Mouse (Mus musculus) A20 (cell line): ENCODE data around the gene Dscam.

Experiments used
- DNase-seq: peaks from one replicate; pipeline ENCODE4 v3.0.0-alpha.2; 2011; ENCODE audit warnings: low read depth, low spot score

Dscam gene

DNA sequence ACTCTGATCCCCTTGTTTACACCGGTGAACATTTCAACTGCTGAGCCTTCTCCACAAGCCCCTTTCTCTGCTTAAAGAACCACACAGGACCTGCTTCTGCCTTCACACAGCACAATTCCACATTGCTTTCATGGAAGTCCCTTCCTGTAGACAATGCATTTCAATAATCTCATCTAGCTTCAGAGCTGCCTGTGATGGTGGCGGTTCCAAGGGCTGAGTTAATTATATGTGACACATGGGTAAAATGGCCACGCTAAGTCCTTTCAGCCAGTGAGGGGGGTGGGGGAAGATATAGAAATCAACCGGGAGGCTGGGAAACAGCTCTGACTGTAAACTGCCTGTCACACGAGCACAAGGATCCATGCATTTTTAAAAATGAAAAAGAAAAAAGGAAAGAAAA is 152.2 kb downstream of the Dscam start:
- no peak for DNase-seq

DNA sequence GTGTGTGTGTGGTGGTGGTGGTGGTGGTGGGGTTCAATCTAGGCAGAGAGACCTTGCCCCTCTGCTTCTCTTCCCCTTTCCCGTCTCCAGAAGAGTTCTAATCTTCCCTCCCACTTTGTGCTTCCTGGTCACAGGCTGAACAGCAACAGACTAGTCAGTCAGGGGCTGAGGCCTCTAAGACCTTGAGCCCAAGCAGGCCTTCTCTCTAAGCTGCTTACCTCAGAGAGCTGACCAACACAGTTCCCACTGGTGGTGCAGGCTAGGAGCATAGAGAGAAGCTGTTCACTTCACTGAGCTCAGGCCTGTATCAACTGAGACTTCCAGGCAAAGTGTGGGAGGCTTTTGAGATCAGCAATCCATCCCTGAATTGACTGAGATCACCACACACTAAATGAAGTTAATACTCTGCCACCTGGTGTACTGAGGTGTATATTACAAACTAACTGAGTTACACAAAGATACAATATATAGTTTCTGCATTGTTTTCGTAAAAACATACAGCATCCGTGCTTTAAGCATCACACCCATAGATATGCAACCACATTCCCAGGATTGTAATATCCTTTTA is 153.3 kb downstream of the Dscam start:
- DNase-seq, result peak; percentile 1

- no peak for DNase-seq
These were observed 154.2 kb downstream of the Dscam start for GRCm38 (mm10) chr16:97016244-97016850.

- no peak for DNase-seq
These were observed 156.2 kb downstream of the Dscam start for GRCm38 (mm10) chr16:97014343-97014742.

- no peak for DNase-seq
These were observed 161.2 kb downstream of the Dscam start for GRCm38 (mm10) chr16:97009116-97010055.

DNA sequence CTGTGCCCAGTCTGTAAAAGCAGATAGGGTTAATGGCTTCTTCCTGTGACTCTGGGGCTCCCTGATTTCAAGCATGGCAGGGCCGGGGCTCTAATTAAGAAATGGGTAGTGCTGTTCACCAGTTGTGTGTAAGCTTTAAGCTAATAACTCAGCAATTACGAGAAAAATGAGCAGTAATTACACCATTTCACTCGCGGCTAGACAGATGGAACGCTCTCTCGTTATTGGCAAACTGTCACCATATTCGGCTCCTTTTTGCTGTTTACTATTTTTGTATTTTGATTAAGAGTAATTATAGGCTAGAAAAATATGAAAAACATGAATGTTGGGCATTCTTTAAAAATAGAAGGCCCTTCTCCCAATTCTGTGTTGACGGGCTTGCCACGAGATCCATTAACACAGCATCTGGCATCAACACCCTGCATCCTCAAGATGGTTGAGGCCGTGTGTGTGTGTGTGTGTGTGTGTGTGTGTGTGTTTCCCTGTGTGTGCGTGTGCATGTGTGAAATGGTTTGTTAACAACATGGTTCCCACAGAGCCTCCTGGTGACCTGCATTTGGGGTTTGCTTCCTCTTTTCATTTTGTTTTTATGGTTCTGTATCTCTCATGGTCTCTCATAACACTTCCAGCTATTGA is 162.5 kb downstream of the Dscam start:
- DNase-seq, result no peak

- DNase-seq, result no peak
These were observed 163.7 kb downstream of the Dscam start for GRCm38 (mm10) chr16:97006854-97007182.

DNA sequence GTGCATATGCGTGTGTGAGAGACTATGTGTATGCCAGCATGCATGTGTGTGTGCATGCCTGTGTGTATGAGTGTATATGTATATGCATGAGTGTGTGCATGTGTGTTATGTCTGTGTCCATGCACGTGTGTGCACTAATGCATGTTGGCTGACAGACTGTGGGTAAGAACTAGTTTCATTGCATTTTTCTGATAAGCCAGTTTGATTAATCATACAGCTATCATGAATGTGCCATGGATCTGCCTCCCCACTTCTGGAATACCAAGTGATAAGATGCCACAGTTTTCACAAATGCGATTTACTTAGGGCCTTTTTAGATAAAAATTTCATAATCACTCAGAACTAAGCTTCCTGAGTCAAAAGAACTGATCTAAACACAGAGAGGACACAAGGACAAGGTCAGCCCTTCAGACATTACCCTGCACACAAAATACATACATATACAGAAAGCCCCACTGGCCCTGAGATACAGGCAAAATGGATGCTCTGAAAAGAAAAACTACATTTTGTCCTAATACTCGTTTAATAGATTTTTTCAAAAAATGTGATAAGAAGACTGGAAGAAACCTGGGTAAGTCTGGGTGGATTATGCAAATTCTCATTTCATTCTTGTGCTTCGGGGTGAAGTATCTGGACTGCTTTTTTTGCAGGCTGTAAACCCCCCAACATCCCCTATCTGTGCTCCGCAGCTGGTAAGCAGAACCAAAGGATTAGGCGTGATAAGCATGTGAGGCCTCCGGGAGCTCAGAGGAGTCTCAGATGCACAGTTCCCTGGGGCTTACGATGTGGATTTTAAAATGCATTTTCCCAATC is 164.3 kb downstream of the Dscam start:
- DNase-seq, result no peak

- DNase-seq, result no peak
These were observed 166.6 kb downstream of the Dscam start for GRCm38 (mm10) chr16:97003965-97004364.

- no peak for DNase-seq
These were observed 167.7 kb downstream of the Dscam start for GRCm38 (mm10) chr16:97002837-97003236.

GRCm38 (mm10) chr16:97002189-97002588 is 168.4 kb downstream of the Dscam start:
- no peak for DNase-seq

DNA sequence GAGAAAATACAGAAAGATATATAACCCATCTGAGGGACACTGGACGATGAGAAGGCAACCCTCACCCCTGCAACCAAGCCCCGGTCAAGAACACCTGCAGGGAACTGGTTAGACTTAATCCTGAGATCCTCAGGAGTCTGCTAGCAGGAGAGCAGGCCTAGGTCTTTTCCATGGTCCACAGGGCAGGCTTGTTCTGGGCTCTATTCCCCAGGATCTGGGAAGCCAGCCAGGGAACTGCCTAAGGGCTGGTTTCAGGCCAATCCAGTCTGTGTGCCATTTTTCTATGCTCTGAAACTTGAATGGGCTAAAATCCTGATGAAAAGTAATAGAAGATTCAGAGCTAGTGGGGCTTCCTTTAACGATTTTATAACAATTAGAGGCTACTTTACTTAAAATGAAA is 173.7 kb downstream of the Dscam start:
- no peak for DNase-seq

- DNase-seq, result no peak
These were observed 174.7 kb downstream of the Dscam start for GRCm38 (mm10) chr16:96995858-96996257.

- DNase-seq, result no peak
These were observed 183.2 kb downstream of the Dscam start for GRCm38 (mm10) chr16:96987396-96987795.

GRCm38 (mm10) chr16:96973300-96973699 is 197.3 kb downstream of the Dscam start:
- no peak for DNase-seq

GRCm38 (mm10) chr16:96971768-96972167 is 198.8 kb downstream of the Dscam start:
- DNase-seq, result no peak

DNA sequence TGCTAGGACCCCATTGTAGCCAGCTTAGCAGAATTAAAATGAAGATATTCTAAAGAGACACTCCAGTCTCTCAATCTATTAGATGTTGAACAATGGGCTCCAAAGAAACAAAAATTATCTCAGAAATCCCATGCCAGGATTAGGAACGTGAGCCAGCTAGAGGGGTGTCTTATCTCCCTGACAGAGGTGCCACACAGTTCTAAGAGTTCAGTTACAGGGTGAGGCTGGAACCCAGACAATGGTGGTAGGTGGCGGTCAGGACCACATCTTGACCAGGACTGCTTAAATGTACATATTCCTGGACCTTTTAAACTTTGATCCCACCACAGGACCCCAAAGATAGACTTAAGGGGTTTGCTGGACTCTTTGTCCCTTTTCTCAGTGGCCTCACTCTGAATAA is 200.1 kb downstream of the Dscam start:
- DNase-seq, result no peak

DNA sequence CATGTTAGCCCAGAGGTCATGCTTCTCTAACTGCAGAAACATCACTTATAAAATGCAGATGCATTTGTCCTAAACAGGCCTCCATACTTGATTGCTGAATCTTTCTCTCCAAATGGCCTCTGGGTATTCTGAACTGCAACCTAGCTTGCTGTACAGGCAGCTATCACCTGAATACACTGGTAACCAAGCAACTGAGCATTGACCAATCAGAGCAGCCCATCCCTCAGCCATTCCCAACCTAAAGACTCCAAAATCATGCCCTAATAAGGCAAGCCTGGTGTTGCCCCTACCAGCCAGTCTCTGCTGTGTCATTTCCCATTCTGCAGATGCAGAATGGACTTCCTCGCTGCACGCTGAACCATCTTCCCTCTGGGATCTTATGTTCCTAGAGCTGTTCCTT is 200.9 kb downstream of the Dscam start:
- DNase-seq, result no peak

DNA sequence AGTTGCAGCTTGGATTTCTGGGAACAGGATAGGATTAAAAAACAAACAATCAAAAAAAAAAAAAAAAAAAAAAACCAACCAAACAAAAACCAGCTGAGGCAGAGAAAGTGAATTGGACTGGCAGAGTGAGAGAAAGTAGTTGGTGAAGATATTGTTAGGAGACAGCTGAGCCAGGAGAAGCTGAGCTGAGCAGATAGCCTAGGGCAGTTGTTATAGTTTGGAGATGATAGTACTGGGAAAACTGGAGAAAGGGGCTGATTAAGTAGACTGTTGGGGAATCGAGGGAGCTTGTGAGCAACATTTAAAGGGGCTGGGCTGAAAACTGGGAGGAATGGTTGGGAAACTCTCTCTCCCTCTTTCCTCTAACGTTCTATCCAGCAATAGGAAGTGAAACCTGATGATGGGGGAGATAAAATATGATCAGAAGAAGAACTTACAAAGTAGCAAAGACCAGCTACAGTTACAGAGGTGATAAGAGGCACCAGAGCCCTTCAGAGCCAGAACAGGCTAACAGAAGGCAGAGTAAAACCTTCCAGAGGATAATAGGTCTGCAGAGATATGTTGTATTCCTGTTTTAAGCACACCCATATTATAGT is 201.6 kb downstream of the Dscam start:
- no peak for DNase-seq

DNA sequence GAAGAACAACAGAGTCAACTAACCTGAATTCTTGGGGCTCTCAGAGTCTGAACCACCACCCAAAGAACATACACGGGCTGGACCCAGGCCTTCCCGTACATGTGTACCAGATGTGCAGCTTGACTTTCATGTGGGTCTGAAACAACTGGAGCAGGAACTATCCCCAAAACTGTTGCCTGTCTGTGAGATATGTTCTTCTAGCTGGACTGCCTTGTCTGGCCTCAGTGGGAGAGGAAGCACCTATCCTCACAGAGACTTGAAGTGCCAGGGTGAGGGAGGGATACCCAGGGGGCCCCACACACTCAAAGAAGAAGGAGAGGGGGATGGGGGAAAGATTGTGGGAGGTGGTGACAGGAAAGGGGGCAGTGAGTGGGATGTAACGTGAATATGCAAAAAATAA is 210.9 kb downstream of the Dscam start:
- no peak for DNase-seq
